Mouse (Mus musculus): Measurements from ENCODE around the gene D17H6S53E. TPM values are rescaled to one million over a fixed set of nuclear protein-coding genes. Genes with fewer than 3 reads are reported as not detected.

Gene D17H6S53E
- polyA plus RNA-seq, 1 experiment, result 2.5 TPM

DNA sequence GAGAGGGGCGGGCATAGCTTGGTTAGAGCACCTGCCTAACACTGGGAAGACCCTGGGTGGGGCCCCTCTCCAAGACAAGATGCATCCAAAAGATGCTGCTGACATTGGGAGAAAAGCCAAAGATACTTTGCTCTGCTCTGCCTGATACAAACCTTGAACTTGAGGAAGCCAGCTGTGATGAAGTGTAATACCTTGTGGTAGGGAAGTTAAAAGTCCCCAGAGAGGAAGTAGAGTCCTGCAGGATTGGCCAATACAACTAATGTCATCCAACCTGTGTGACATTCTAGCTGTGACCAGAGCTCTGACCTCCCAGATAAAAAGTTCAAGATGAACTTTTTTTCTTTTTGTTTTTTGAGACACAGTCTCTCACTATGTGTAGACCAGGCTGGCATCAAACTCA lies 1.1 kb upstream of the D17H6S53E start:
- peaks cover 26% of the 10 kb centered on the region for H3K4me1 ChIP-seq (ENCODE audit: control insufficient read depth, insufficient read depth, low read length)
- H3K27ac ChIP-seq (ENCODE audit: control insufficient read depth, insufficient read depth, low read depth, low read length), result no peak overlapping the region
- H3K36me3 ChIP-seq (ENCODE audit: control insufficient read depth, insufficient read depth, low read length), result no peaks in the 10 kb centered on the region; the same call in none of the 2 replicates

DNA sequence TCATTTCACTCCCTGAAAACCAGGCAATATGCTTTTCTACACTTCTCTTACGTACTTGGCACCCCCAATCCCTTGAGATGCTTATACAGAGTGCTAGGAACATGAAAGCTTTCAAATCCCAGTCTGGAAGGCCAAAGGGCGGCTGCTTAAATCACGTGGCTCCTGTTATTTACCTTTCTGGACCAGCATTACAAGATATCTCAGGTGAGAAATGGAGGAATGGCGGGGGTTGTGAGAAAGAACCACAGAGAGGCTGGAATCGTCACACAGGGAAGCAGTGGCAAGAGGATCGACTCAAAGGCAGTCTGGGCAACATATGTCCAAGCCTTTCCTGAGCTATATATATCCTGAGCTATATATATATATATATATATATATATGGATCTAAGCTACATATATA lies 595 bp upstream of the D17H6S53E start:
- TF ChIP-seq CTCF (IDR thresholded peaks at IDR 0.05; ENCODE audit: control insufficient read depth, insufficient read depth, insufficient replicate concordance, low read depth, low read length) (no peak), POLR2A (IDR thresholded peaks at IDR 0.05; ENCODE audit: control insufficient read depth, low read depth, low read length) (no peak)
- H3K27ac ChIP-seq (ENCODE audit: control insufficient read depth, insufficient read depth, low read depth, low read length), result no peak overlapping the region
- no peaks in the 10 kb centered on the region; the same call in 1 of the 2 replicates for H3K36me3 ChIP-seq (ENCODE audit: control insufficient read depth, insufficient read depth, low read length)
- H3K4me3 ChIP-seq (ENCODE audit: control insufficient read depth, low read depth, low read length), result no peak overlapping the region
- H3K4me1 ChIP-seq (ENCODE audit: control insufficient read depth, insufficient read depth, low read length), result peaks cover 21% of the 10 kb centered on the region
- no peaks in the 10 kb centered on the region for H3K27me3 ChIP-seq (ENCODE audit: control insufficient read depth, insufficient read depth, low read length)

More for the DNA sequence above, 1.1 kb upstream of the D17H6S53E start:
- TF ChIP-seq CTCF (IDR thresholded peaks at IDR 0.05; ENCODE audit: control insufficient read depth, insufficient read depth, insufficient replicate concordance, low read depth, low read length) (no peak), POLR2A (IDR thresholded peaks at IDR 0.05; ENCODE audit: control insufficient read depth, low read depth, low read length) (no peak)
- Histone ChIP-seq H3K4me3 (ENCODE audit: control insufficient read depth, low read depth, low read length) (no peak overlapping the region), H3K27me3 (ENCODE audit: control insufficient read depth, insufficient read depth, low read length) (no peaks in the 10 kb centered on the region)

DNA sequence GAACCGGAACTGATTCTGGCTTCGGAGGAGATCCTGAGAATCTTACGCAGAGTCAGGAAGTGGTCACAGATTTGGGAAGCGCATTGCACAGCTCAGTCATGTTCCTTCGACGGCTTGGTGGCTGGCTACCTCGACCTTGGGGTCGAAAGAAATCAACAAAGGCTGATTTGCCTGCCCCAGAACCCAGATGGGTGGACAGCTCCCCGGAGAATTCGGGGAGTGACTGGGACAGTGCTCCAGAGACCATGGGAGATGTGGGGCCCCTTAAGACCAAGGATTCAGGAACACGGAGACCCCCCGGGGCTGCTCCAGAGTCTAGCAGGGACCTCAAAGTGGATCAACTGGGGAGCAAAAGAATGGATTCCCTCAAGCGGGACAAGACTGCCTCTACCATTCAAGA lies 844 bp downstream of the D17H6S53E start:
- Histone ChIP-seq H3K4me3 (ENCODE audit: control insufficient read depth, low read depth, low read length) (peak overlapping the region; percentile 88), H3K36me3 (ENCODE audit: control insufficient read depth, insufficient read depth, low read length) (no peaks in the 10 kb centered on the region; the same call in 1 of the 2 replicates), H3K27ac (ENCODE audit: control insufficient read depth, insufficient read depth, low read depth, low read length) (no peak overlapping the region; the same call in 1 of the 2 replicates), H3K27me3 (ENCODE audit: control insufficient read depth, insufficient read depth, low read length) (no peaks in the 10 kb centered on the region), H3K4me1 (ENCODE audit: control insufficient read depth, insufficient read depth, low read length) (peaks cover 20% of the 10 kb centered on the region)
- TF ChIP-seq POLR2A (IDR thresholded peaks at IDR 0.05; ENCODE audit: control insufficient read depth, low read depth, low read length), result no peak
- TF ChIP-seq CTCF (IDR thresholded peaks at IDR 0.05; ENCODE audit: control insufficient read depth, insufficient read depth, insufficient replicate concordance, low read depth, low read length), result no peak

DNA sequence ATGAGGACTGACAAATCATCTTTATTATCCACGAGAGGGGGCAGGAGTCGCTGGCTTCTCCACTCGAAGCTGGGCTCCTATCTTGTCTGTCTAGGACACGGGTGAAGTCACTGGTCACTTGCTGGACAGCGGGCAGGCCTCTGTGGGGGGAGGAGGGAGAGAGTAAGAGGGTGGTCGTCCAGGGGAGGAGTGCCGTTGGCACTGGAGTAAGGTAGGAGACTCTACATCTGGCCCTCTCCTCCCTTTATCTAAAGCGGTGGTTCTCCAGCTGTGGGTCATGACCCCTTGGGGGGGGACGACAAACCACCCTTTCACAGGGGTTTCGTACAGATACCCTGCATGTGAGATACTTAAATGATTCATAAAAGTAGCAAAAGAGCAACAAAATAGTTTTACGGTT lies 2.8 kb downstream of the D17H6S53E start:
- TF ChIP-seq CTCF (IDR thresholded peaks at IDR 0.05; ENCODE audit: control insufficient read depth, insufficient read depth, insufficient replicate concordance, low read depth, low read length) (no peak), POLR2A (IDR thresholded peaks at IDR 0.05; ENCODE audit: control insufficient read depth, low read depth, low read length) (no peak)
- no peak overlapping the region for H3K27ac ChIP-seq (ENCODE audit: control insufficient read depth, insufficient read depth, low read depth, low read length)
- no peak overlapping the region for H3K4me3 ChIP-seq (ENCODE audit: control insufficient read depth, low read depth, low read length)
- no peaks in the 10 kb centered on the region for H3K27me3 ChIP-seq (ENCODE audit: control insufficient read depth, insufficient read depth, low read length)
- H3K4me1 ChIP-seq (ENCODE audit: control insufficient read depth, insufficient read depth, low read length), result peaks cover 20% of the 10 kb centered on the region
- H3K36me3 ChIP-seq (ENCODE audit: control insufficient read depth, insufficient read depth, low read length), result no peaks in the 10 kb centered on the region

DNA sequence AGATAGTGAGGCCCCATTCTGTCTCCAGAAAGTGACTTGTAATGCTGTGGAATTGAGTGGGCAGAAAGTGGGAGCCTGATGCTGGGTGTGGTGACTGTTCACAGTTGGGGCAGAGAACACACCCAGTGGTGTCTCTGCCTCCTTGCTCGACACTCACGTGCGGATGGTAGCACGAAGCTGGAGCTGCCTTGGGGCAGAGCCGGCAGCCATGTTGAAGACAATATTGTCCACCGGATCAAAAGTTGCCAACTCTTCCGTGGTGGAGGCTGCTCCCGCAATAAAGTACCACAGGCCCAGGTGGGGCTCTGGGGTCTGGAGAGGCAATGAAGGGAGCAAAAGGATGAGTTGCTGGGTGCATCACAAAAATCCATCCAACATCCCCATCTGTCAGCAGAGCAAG lies 4.9 kb downstream of the D17H6S53E start:
- H3K27me3 ChIP-seq (ENCODE audit: control insufficient read depth, insufficient read depth, low read length), result no peaks in the 10 kb centered on the region
- H3K4me3 ChIP-seq (ENCODE audit: control insufficient read depth, low read depth, low read length), result no peak overlapping the region
- H3K4me1 ChIP-seq (ENCODE audit: control insufficient read depth, insufficient read depth, low read length), result peaks cover 16% of the 10 kb centered on the region

DNA sequence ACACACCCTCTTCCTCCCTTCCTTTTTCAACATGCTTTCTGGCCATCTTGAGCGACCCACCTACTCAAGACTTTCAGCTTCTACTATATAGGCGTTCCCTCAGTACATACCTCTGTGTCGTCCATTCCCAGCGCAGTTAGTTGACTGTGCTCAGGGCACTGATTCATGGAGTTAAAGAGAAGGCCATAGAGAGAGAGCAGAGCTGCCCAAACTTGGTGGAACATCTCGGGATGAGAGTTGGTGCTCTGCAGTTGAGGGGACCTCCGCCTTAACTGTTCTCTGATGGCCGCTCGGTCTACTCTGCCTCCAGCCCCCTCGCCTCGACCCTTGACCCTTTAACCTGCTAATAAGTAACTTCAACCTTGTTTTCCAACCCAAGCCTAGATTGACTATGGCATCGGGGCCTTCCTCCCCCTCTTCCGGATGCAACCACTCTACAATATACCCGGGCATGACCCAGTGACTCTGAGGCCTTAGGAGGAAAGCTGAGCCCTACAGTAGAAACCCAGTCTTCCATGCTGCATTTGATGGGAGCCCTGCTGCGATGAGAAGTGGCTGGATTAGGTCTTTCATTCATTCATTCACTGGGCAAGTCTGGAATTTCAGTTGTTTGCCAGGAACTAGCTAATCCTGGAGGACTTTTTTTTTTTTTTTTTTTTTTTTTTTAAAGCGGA lies 5.5 kb downstream of the D17H6S53E start, which contains the start of gene Apom:
Gene Apom, minus strand, starts transcription at position 551 of the 674 bp plus-strand sequence.
- peaks cover 10% of the 10 kb centered on the region for H3K4me1 ChIP-seq (ENCODE audit: control insufficient read depth, insufficient read depth, low read length)
- H3K36me3 ChIP-seq (ENCODE audit: control insufficient read depth, insufficient read depth, low read length), result peaks cover 2% of the 10 kb centered on the region
- H3K4me3 ChIP-seq (ENCODE audit: control insufficient read depth, low read depth, low read length), result no peak within 1 kb of the TSS
- H3K27ac ChIP-seq (ENCODE audit: control insufficient read depth, insufficient read depth, low read depth, low read length), result no peak within 1 kb of the TSS
- H3K27me3 ChIP-seq (ENCODE audit: control insufficient read depth, insufficient read depth, low read length), result no peaks in the 10 kb centered on the region
- TF ChIP-seq CTCF (IDR thresholded peaks at IDR 0.05; ENCODE audit: control insufficient read depth, insufficient read depth, insufficient replicate concordance, low read depth, low read length), result no peak
- no peak for TF ChIP-seq POLR2A (IDR thresholded peaks at IDR 0.05; ENCODE audit: control insufficient read depth, low read depth, low read length)

More for the DNA sequence above, 4.9 kb downstream of the D17H6S53E start:
- TF ChIP-seq POLR2A (IDR thresholded peaks at IDR 0.05; ENCODE audit: control insufficient read depth, low read depth, low read length) (no peak), CTCF (IDR thresholded peaks at IDR 0.05; ENCODE audit: control insufficient read depth, insufficient read depth, insufficient replicate concordance, low read depth, low read length) (no peak)
- no peaks in the 10 kb centered on the region for H3K36me3 ChIP-seq (ENCODE audit: control insufficient read depth, insufficient read depth, low read length)
- H3K27ac ChIP-seq (ENCODE audit: control insufficient read depth, insufficient read depth, low read depth, low read length), result no peak overlapping the region

DNA sequence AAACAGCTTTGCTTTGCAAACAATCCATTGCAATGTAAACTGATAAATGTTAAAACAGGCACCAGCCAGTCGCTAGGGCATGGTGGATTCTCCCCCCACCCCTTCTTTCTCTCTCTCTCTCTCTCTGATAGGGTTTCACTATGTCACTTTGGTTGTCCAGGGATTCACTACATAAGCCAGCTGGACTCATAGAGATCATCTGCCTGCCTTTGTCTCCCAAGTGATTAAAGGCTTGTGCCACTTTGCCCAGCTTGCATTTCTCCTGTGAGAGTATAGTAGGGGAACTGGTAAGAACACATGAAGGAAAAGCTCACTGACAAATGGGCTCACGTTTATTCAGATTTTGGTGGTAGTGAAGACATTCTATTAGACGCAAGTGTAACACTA lies 6.0 kb downstream of the D17H6S53E start:
- Histone ChIP-seq H3K4me3 (ENCODE audit: control insufficient read depth, low read depth, low read length) (no peak overlapping the region), H3K27me3 (ENCODE audit: control insufficient read depth, insufficient read depth, low read length) (no peaks in the 10 kb centered on the region), H3K27ac (ENCODE audit: control insufficient read depth, insufficient read depth, low read depth, low read length) (no peak overlapping the region), H3K36me3 (ENCODE audit: control insufficient read depth, insufficient read depth, low read length) (peaks cover 2% of the 10 kb centered on the region), H3K4me1 (ENCODE audit: control insufficient read depth, insufficient read depth, low read length) (peaks cover 5% of the 10 kb centered on the region)
- TF ChIP-seq POLR2A (IDR thresholded peaks at IDR 0.05; ENCODE audit: control insufficient read depth, low read depth, low read length) (no peak), CTCF (IDR thresholded peaks at IDR 0.05; ENCODE audit: control insufficient read depth, insufficient read depth, insufficient replicate concordance, low read depth, low read length) (no peak)

All from testis, adult 2 months (tissue).